Mouse (Mus musculus): Measurements from ENCODE around the gene Col8a1. TPM values are rescaled to one million over a fixed set of nuclear protein-coding genes. Genes with fewer than 3 reads are reported as not detected.

Gene Col8a1
- polyA plus RNA-seq, 1 experiment from 2014 or later = 0.25 TPM

DNA sequence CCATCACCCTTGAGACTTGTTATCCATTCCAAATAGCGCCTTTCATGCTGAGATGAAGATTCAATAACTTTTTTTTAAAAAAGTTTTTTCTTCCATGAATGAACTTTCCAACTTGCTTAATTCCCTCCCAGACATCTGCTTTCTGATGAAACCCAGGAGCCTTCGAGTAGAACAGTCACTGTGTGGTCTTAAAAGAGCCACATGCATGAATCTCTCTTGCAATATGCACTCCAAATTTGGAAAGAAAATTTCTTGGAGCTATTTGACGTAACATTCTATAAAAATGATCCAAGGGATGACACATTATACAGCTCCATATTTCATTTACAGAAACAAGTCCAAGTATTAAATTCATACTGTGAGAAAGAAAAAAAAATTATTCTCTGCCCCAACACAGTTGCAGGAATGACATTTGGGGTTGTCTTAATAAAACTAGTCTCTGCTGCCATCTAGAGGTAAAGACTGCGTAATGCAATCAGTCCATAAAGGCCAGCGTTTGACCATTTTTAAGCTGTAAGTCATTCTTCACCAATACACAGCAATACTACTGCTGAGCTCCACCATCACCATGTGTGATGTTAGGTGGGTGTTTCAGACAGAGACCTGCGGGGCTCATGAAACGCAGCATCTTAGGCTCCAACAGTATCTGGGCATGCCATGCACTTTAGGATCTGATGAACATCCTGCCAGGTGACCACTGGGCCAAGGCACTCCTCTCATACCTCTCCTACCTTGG, 160.9 kb downstream of the Col8a1 start:
- DNase-seq (no peak), ATAC-seq (ENCODE audit: low read depth) (no peak)
- Histone ChIP-seq H3K4me3 (replicated peaks) (no peak overlapping the region), H3K4me2 (no peak overlapping the region), H3K9ac (no peak overlapping the region), H3K9me3 (replicated peaks) (no peaks in the 10 kb centered on the region), H3K27me3 (no peaks in the 10 kb centered on the region), H3K36me3 (no peaks in the 10 kb centered on the region), H3K4me1 (replicated peaks) (no peaks in the 10 kb centered on the region), H3K27ac (no peak overlapping the region)
- WGBS (ENCODE audit: insufficient replicate concordance) = 31% methylated on average over 7 of the region's 7 CpGs

DNA sequence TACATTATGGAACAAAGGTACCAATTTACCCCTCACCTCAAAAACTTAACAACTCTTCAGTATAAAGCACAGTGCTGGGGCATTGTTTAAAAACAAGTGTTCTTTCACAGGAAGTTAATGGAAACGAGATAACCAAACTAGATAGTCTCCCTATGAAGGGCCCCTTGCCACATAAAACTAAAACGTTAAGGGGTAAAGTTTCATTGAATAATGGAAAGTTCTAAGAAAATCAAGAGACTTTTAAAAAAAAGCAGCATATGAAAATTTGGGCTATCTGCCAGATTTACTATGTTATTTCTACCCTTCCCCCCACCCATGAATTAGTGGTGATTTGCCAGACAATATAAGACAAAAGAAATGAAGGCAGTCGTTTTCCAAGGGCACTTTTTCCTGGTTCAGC, 169.3 kb downstream of the Col8a1 start:
- H3K9ac ChIP-seq = no peak overlapping the region
- no peaks in the 10 kb centered on the region for H3K9me3 ChIP-seq (replicated peaks)
- H3K4me1 ChIP-seq (replicated peaks) = peaks cover 3% of the 10 kb centered on the region; the same call in 1 of the 2 replicates
- DNase-seq (no peak), ATAC-seq (ENCODE audit: low read depth) (no peak)
- no peaks in the 10 kb centered on the region for H3K27me3 ChIP-seq
- no peak overlapping the region for H3K27ac ChIP-seq
- 12% methylated on average over 3 of the region's 3 CpGs for WGBS (ENCODE audit: insufficient replicate concordance)
- H3K4me2 ChIP-seq = no peak overlapping the region
- no peak overlapping the region for H3K4me3 ChIP-seq (replicated peaks)
- no peaks in the 10 kb centered on the region for H3K36me3 ChIP-seq

GRCm38 (mm10) chr16:57582008-57582407, 172.5 kb downstream of the Col8a1 start:
- Histone ChIP-seq H3K4me2 (no peak overlapping the region), H3K9ac (no peak overlapping the region), H3K36me3 (no peaks in the 10 kb centered on the region), H3K9me3 (replicated peaks) (no peaks in the 10 kb centered on the region), H3K27ac (no peak overlapping the region), H3K27me3 (no peaks in the 10 kb centered on the region), H3K4me3 (replicated peaks) (no peak overlapping the region), H3K4me1 (replicated peaks) (peaks cover 3% of the 10 kb centered on the region; the same call in 1 of the 2 replicates)
- WGBS (ENCODE audit: insufficient replicate concordance) = 42% methylated on average over 2 of the region's 2 CpGs
- ATAC-seq (ENCODE audit: low read depth) (no peak), DNase-seq (no peak)

DNA sequence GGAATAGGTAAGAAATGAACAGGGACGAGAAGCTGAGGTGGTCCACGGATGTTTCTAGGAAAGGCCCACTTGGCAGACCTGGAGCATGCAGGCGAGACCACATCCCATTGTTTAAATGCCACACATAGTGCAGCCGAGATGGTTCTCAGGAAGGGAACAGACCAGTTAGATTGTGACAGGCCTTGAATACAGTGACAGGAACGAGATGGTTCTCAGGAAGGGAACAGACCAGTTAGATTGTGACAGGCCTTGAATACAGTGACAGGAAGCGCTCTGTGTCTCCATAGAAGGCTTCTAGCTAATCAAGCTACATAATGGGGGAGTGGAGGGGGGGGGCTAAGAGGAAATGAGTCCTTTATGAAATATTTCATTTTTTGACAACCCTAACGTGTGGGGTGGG, 174.5 kb downstream of the Col8a1 start:
- Histone ChIP-seq H3K36me3 (no peaks in the 10 kb centered on the region), H3K4me3 (replicated peaks) (no peak overlapping the region), H3K9me3 (replicated peaks) (no peaks in the 10 kb centered on the region), H3K4me2 (no peak overlapping the region), H3K27ac (no peak overlapping the region), H3K27me3 (no peaks in the 10 kb centered on the region), H3K9ac (no peak overlapping the region), H3K4me1 (replicated peaks) (no peaks in the 10 kb centered on the region)
- ATAC-seq (ENCODE audit: low read depth) = 0 out of 2 replicates have a peak, but pooled peaks have one; percentile 47
- DNase-seq = no peak
- 36% methylated on average over 7 of the region's 7 CpGs for WGBS (ENCODE audit: insufficient replicate concordance)

GRCm38 (mm10) chr16:57577519-57577918, 177.0 kb downstream of the Col8a1 start:
- H3K27ac ChIP-seq = no peak overlapping the region
- no peak overlapping the region for H3K4me2 ChIP-seq
- H3K27me3 ChIP-seq = no peaks in the 10 kb centered on the region
- H3K36me3 ChIP-seq = no peaks in the 10 kb centered on the region
- no peak for DNase-seq
- H3K4me3 ChIP-seq (replicated peaks) = no peak overlapping the region
- 90% methylated on average over 1 of the region's 1 CpGs for WGBS (ENCODE audit: insufficient replicate concordance)
- no peaks in the 10 kb centered on the region for H3K9me3 ChIP-seq (replicated peaks)
- ATAC-seq (ENCODE audit: low read depth) = no peak
- no peaks in the 10 kb centered on the region for H3K4me1 ChIP-seq (replicated peaks)
- no peak overlapping the region for H3K9ac ChIP-seq

DNA sequence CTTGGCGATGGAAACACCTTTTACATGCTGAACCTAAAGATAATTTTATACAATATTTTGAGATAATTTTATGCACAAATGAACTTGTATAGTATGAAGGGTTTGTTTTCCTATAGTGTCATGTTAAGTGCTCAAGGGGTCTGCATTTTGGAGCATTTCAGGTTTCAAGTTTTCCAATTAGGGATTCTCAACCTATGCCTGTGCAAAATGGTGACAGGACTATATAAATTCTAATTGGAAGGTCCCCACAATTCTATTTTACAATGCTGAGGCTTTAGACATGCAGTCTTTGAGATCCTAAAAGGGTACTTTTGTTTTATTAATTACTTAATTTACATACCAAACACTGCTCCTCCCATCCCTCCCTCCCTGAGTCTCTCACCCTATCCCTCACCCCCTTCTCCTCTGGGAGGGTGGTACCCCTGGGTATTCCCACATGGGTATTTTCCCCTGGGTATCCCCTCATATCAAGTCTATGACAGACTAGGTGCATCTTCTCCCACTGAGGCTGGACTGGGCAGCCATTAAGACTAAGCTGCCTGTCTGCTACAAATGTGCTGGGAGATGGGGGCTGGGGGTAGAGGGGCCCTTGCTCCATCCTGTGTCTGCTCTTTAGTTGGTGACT, 178.7 kb downstream of the Col8a1 start:
- no peaks in the 10 kb centered on the region for H3K27me3 ChIP-seq
- no peak for ATAC-seq (ENCODE audit: low read depth)
- no peak overlapping the region for H3K27ac ChIP-seq
- WGBS (ENCODE audit: insufficient replicate concordance) = 79% methylated on average over 1 of the region's 1 CpGs
- H3K4me2 ChIP-seq = no peak overlapping the region
- no peak overlapping the region for H3K4me3 ChIP-seq (replicated peaks)
- H3K4me1 ChIP-seq (replicated peaks) = no peaks in the 10 kb centered on the region
- no peaks in the 10 kb centered on the region for H3K36me3 ChIP-seq
- no peak overlapping the region for H3K9ac ChIP-seq
- DNase-seq = no peak
- no peaks in the 10 kb centered on the region for H3K9me3 ChIP-seq (replicated peaks)

Other genes with a start within 250 kb of the Col8a1 start
- gene Cmss1, start 147.9 kb downstream of the Col8a1 start, polyA plus RNA-seq (2015; fragmentation: Nextera tagmentation; extraction: Ambion mirVana) = 36.9 and 43.6 TPM in 2 replicates